Mouse (Mus musculus): Measurements from ENCODE around the gene Olfr1199.

The Olfr1199 gene

GRCm38 (mm10) chr2:88760369-88760768 is at the start of gene Olfr1199:
Gene Olfr1199, minus strand, starts transcription at chr2:88760469.
- DNase-seq, result no peak

GRCm38 (mm10) chr2:88792736-88793135 is 32.5 kb upstream of the Olfr1199 start, which contains the start of gene Olfr1201:
Gene Olfr1201, plus strand, starts transcription at chr2:88793036.
- no peak for DNase-seq

GRCm38 (mm10) chr2:88770388-88770787 is 10.1 kb upstream of the Olfr1199 start, which contains the start of gene Olfr1200:
Gene Olfr1200, minus strand, starts transcription at chr2:88770488.
- DNase-seq, result no peak

- no peak for DNase-seq
Observed at GRCm38 (mm10) chr2:88751270-88751669, 9.0 kb downstream of the Olfr1199 start, which contains the start of gene Olfr1198. Gene Olfr1198, minus strand, starts transcription at chr2:88751370.

- no peak for DNase-seq
Observed at GRCm38 (mm10) chr2:88743379-88743778, 16.9 kb downstream of the Olfr1199 start.

- DNase-seq, result no peak
Observed at GRCm38 (mm10) chr2:88732266-88732665, 28.0 kb downstream of the Olfr1199 start, which contains the start of gene Olfr1197. Gene Olfr1197, minus strand, starts transcription at chr2:88732366.

GRCm38 (mm10) chr2:88704497-88704896 is 55.8 kb downstream of the Olfr1199 start, which contains the start of gene Olfr1196:
Gene Olfr1196, minus strand, starts transcription at chr2:88704597.
- DNase-seq, result no peak

Measured in lung, postnatal 4 days (tissue).